11 mouse cellular contexts compared by ENCODE assay signal in genomic region chr1:91816571-91816970, GRCm38 (mm10). TPM values are rescaled to one million over a fixed set of nuclear protein-coding genes. Genes with fewer than 3 reads are reported as not detected.
DNase-seq lines count a peak whose midpoint lies in the region; ATAC-seq and TF ChIP-seq lines count a peak whose summit lies in the region.
"Had no signal": no experiment of that assay in that cellular context is flagged by ENCODE, and none has a peak within 500 bp of the region (broad histone marks: within the 10 kb centered on the region; RNA-seq: fewer than 3 reads in every experiment).

No protein-coding gene starts in this region.

- H3K27me3 ChIP-seq in hindbrain, embryonic 10.5 days (ENCODE audit: insufficient read depth, poor library complexity, severe bottlenecking), result no peaks in the 10 kb centered on the region; the same call in 1 of the 2 replicates
- H3K27me3 ChIP-seq in hindbrain, embryonic 11.5 days (ENCODE audit: control insufficient read depth, insufficient read depth, low read length), result no peaks in the 10 kb centered on the region
- H3K27me3 ChIP-seq in C2C12 (ENCODE audit: control insufficient read depth, insufficient read depth, insufficient read length), result no peaks in the 10 kb centered on the region
- no peaks in the 10 kb centered on the region for H3K27me3 ChIP-seq in intestine, embryonic 15.5 days (replicated peaks)
- no peaks in the 10 kb centered on the region for H3K27me3 ChIP-seq in hindbrain, embryonic 14.5 days (ENCODE audit: control insufficient read depth, insufficient read depth, low read length)

- H3K9ac ChIP-seq in hindbrain, embryonic 11.5 days (ENCODE audit: low read depth, low read length), result no peak overlapping the region
- no peak overlapping the region for H3K9ac ChIP-seq in intestine, embryonic 15.5 days
- no peak overlapping the region for H3K9ac ChIP-seq in hindbrain, embryonic 14.5 days

- H3K4me2 ChIP-seq in hindbrain, embryonic 11.5 days (replicated peaks; ENCODE audit: low read depth, low read length), result no peak overlapping the region
- no peak overlapping the region for H3K4me2 ChIP-seq in intestine, embryonic 15.5 days (replicated peaks)
- no peak overlapping the region for H3K4me2 ChIP-seq in hindbrain, embryonic 14.5 days (replicated peaks)

- H3K4me1 ChIP-seq in hindbrain, embryonic 10.5 days (replicated peaks), result peaks cover 8% of the 10 kb centered on the region; the same call in 1 of the 2 replicates
- no peaks in the 10 kb centered on the region for H3K4me1 ChIP-seq in hindbrain, embryonic 11.5 days (replicated peaks; ENCODE audit: control insufficient read depth, insufficient read depth, low read length)
- peaks cover 10% of the 10 kb centered on the region for H3K4me1 ChIP-seq in intestine, embryonic 15.5 days (replicated peaks)
- H3K4me1 ChIP-seq in hindbrain, embryonic 14.5 days (replicated peaks; ENCODE audit: control insufficient read depth, insufficient read depth, low read length), result 0 out of 2 replicates have a peak, but pooled peaks cover 4% of the 10 kb centered on the region

- no peak for DNase-seq in hindbrain, embryonic 10.5 days (ENCODE audit: low spot score)
- DNase-seq in hindbrain, embryonic 11.5 days (ENCODE audit: low spot score), result no peak
- peak; percentile 24 for DNase-seq in adrenal gland, postnatal 25 days
- no peak for DNase-seq in spleen, postnatal 10 days (ENCODE audit: low spot score in 2 of 2)
- no peak for DNase-seq in cerebellum, adult 11 months
- no peak for DNase-seq in hindbrain, embryonic 14.5 days (ENCODE audit: low spot score)
- DNase-seq: cerebellum, postnatal 25 days; lung, postnatal 4 days had no signal

- no peaks in the 10 kb centered on the region for H3K9me3 ChIP-seq in hindbrain, embryonic 10.5 days
- H3K9me3 ChIP-seq in hindbrain, embryonic 11.5 days (ENCODE audit: control insufficient read depth, low read length), result no peaks in the 10 kb centered on the region
- no peaks in the 10 kb centered on the region for H3K9me3 ChIP-seq in intestine, embryonic 15.5 days
- H3K9me3 ChIP-seq in hindbrain, embryonic 14.5 days (ENCODE audit: control insufficient read depth, low read length), result no peaks in the 10 kb centered on the region

- peaks cover 95% of the 10 kb centered on the region for H3K79me2 ChIP-seq in C2C12 (ENCODE audit: control insufficient read depth, insufficient read depth)

- TF ChIP-seq CTCF in C2C12 (IDR thresholded peaks at IDR 0.05; ENCODE audit: control insufficient read depth, insufficient read depth, insufficient read length), result no peak

- H3ac ChIP-seq in C2C12 (ENCODE audit: control insufficient read depth, insufficient read length, low read depth), result no peak overlapping the region

- H3K79me3 ChIP-seq in C2C12 (ENCODE audit: low read depth), result peaks cover 84% of the 10 kb centered on the region

- H3K27ac ChIP-seq in hindbrain, embryonic 10.5 days, result peak overlapping the region; percentile 46
- no peak overlapping the region for H3K27ac ChIP-seq in hindbrain, embryonic 11.5 days (ENCODE audit: low read depth, low read length)
- H3K27ac ChIP-seq in intestine, embryonic 15.5 days, result no peak overlapping the region
- no peak overlapping the region for H3K27ac ChIP-seq in hindbrain, embryonic 14.5 days

- H3K36me3 ChIP-seq in hindbrain, embryonic 10.5 days, result no peaks in the 10 kb centered on the region
- no peaks in the 10 kb centered on the region for H3K36me3 ChIP-seq in hindbrain, embryonic 11.5 days (ENCODE audit: control insufficient read depth, insufficient read depth, low read length)
- H3K36me3 ChIP-seq in C2C12 (ENCODE audit: control insufficient read depth, insufficient read depth), result peaks cover 24% of the 10 kb centered on the region
- H3K36me3 ChIP-seq in intestine, embryonic 15.5 days, result no peaks in the 10 kb centered on the region
- no peaks in the 10 kb centered on the region for H3K36me3 ChIP-seq in hindbrain, embryonic 14.5 days (replicated peaks; ENCODE audit: control insufficient read depth, insufficient read depth)

- ATAC-seq in hindbrain, embryonic 11.5 days (ENCODE audit: low FRiP score), result no peak
- ATAC-seq in intestine, embryonic 15.5 days, result peak; percentile 88
- no peak for ATAC-seq in hindbrain, embryonic 14.5 days (ENCODE audit: low FRiP score)
- ATAC-seq: forebrain, embryonic 14.5 days had no signal

- 42% methylated on average over 6 of the region's 6 CpGs for WGBS in hindbrain, embryonic 10.5 days
- WGBS in hindbrain, embryonic 11.5 days, result 40% methylated on average over 6 of the region's 6 CpGs
- WGBS in intestine, embryonic 15.5 days, result 17% methylated on average over 6 of the region's 6 CpGs
- 35% methylated on average over 6 of the region's 6 CpGs for WGBS in hindbrain, embryonic 14.5 days

- no peak overlapping the region for H3K4me3 ChIP-seq in hindbrain, embryonic 10.5 days
- H3K4me3 ChIP-seq in hindbrain, embryonic 11.5 days (ENCODE audit: low read depth, low read length), result no peak overlapping the region
- no peak overlapping the region for H3K4me3 ChIP-seq in C2C12 (ENCODE audit: insufficient read depth, poor library complexity, severe bottlenecking)
- no peak overlapping the region for H3K4me3 ChIP-seq in intestine, embryonic 15.5 days (replicated peaks)
- no peak overlapping the region for H3K4me3 ChIP-seq in hindbrain, embryonic 14.5 days (replicated peaks; ENCODE audit: low read length)

TF ChIP-seq in C2C12, 6 proteins besides CTCF, POLR2A, EP300 and RAD21:
- peak; percentile 69 for TF ChIP-seq FOSL1 (IDR thresholded peaks at IDR 0.05; ENCODE audit: insufficient read depth, low read length, poor library complexity, severe bottlenecking)
- TF ChIP-seq MAX (IDR thresholded peaks at IDR 0.05), result peak; percentile 56
- TF ChIP-seq CEBPB (IDR thresholded peaks at IDR 0.05; ENCODE audit: low read depth), result no peak
- peak; percentile 61 for TF ChIP-seq MYOD1 (IDR thresholded peaks at IDR 0.05; ENCODE audit: control insufficient read depth, insufficient read length, low read depth)
- no peak for TF ChIP-seq USF1 (IDR thresholded peaks at IDR 0.05; ENCODE audit: low read depth)
- TF ChIP-seq MYOG (IDR thresholded peaks at IDR 0.05; ENCODE audit: control insufficient read depth, extremely low read depth, insufficient read length), result no peak
TF ChIP-seq in C2C12: peak in this region for 3.

RNA-seq across cellular contexts. Expression of gene Twist2, which starts 15.3 kb away (rescaled TPM):
- polyA plus RNA-seq in hindbrain, embryonic 10.5 days (2016; fragmentation: Nextera tagmentation; extraction: Ambion mirVana), result 19.7 and 19.8 TPM in 2 replicates
- 16.3 and 23.2 TPM in 2 replicates for polyA plus RNA-seq in hindbrain, embryonic 11.5 days (2014; fragmentation: Nextera tagmentation; extraction: Ambion mirVana)
- polyA plus RNA-seq in C2C12 (2012; fragmentation: generic; extraction: Trizol), result 65.4 TPM
- 1.6 and 1.7 TPM in 2 replicates for total RNA-seq in adrenal gland, postnatal 25 days (2021)
- 4.8 and 5.8 TPM in 2 replicates for polyA plus RNA-seq in intestine, embryonic 15.5 days (2015; fragmentation: Nextera tagmentation; extraction: Ambion mirVana)
- polyA plus RNA-seq in hindbrain, embryonic 14.5 days (2014; fragmentation: Nextera tagmentation; extraction: Ambion mirVana), result 1.4 and 2.0 TPM in 2 replicates
